ENCODE assay signal across 12 mouse cellular contexts in the genomic region with DNA sequence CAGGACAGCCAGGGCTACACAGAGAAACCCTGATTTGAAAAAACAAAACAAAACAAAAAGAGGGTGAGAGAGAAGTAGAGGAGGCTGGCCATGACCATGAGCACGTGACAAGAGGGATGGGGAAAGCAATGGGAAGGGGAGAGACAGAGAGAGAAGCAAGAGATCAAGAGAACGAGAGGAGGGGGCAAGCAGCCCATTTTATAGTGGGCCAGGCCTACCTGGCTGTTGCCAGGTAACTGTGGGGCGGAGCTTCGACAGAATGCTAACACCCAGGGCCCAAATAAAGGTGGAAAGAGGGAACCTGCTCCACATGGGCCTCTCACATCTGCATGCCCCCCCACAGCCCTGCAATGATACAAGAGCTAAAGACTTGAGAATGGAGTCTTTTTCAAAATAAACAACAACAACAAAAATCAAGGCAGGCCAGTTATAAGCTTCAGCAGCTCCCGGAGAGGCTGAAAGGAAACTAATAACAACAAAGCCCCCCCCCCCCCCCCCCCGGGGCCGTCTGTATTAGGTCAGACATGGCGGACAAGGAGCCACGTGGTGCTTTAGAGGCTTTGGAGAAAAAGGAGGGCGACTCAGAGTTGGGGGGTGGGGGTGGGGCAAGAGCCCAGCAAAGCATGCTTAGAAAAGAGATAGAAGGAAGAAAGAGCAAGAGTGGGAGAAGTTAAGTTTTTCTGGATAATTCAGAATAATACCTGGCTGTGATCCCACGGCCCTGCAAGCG. TPM values are rescaled to one million over a fixed set of nuclear protein-coding genes. Genes with fewer than 3 reads are reported as not detected.
DNase-seq lines count a peak whose midpoint lies in the region; ATAC-seq lines count a peak whose summit lies in the region.
"Had no signal": no experiment of that assay in that cellular context is flagged by ENCODE, and none has a peak within 500 bp of the region (broad histone marks: within the 10 kb centered on the region; RNA-seq: fewer than 3 reads in every experiment).

No protein-coding gene starts in this region.

- peak overlapping the region; percentile 67 for H3K9ac ChIP-seq in hindbrain, embryonic 14.5 days
- peak overlapping the region; percentile 78 for H3K9ac ChIP-seq in neural tube, embryonic 15.5 days (replicated peaks)
- H3K9ac ChIP-seq: intestine, embryonic 15.5 days had no signal

- H3K27ac ChIP-seq in embryonic facial prominence, embryonic 10.5 days (replicated peaks) = peak overlapping the region; percentile 94
- H3K27ac ChIP-seq in hindbrain, embryonic 14.5 days = peak overlapping the region; percentile 94
- H3K27ac ChIP-seq in neural tube, embryonic 15.5 days (replicated peaks) = peak overlapping the region; percentile 98

- H3K4me2 ChIP-seq in hindbrain, embryonic 14.5 days (replicated peaks) = peak overlapping the region; percentile 91
- H3K4me2 ChIP-seq in neural tube, embryonic 15.5 days = peak overlapping the region; percentile 85

- ATAC-seq in hindbrain, embryonic 14.5 days (ENCODE audit: low FRiP score) = no peak
- no peak for ATAC-seq in neural tube, embryonic 15.5 days (ENCODE audit: low FRiP score)
- ATAC-seq: intestine, embryonic 15.5 days had no signal

- no peaks in the 10 kb centered on the region for H3K9me3 ChIP-seq in embryonic facial prominence, embryonic 10.5 days
- H3K9me3 ChIP-seq in hindbrain, embryonic 14.5 days (ENCODE audit: control insufficient read depth, low read length) = no peaks in the 10 kb centered on the region
- no peaks in the 10 kb centered on the region for H3K9me3 ChIP-seq in neural tube, embryonic 15.5 days (replicated peaks)
- H3K9me3 ChIP-seq: intestine, embryonic 15.5 days had no signal

- no peaks in the 10 kb centered on the region for H3K27me3 ChIP-seq in embryonic facial prominence, embryonic 10.5 days (replicated peaks; ENCODE audit: low read depth, poor library complexity, severe bottlenecking)
- no peaks in the 10 kb centered on the region for H3K27me3 ChIP-seq in hindbrain, embryonic 14.5 days (ENCODE audit: control insufficient read depth, insufficient read depth, low read length)
- no peaks in the 10 kb centered on the region for H3K27me3 ChIP-seq in neural tube, embryonic 15.5 days (replicated peaks)
- H3K27me3 ChIP-seq: intestine, embryonic 15.5 days had no signal

- peaks cover 88% of the 10 kb centered on the region for H3K4me1 ChIP-seq in embryonic facial prominence, embryonic 10.5 days
- H3K4me1 ChIP-seq in hindbrain, embryonic 14.5 days (replicated peaks; ENCODE audit: control insufficient read depth, insufficient read depth, low read length) = peaks cover 74% of the 10 kb centered on the region
- H3K4me1 ChIP-seq in neural tube, embryonic 15.5 days = peaks cover 83% of the 10 kb centered on the region

- DNase-seq in embryo, embryonic 11 days = peak; percentile 41
- DNase-seq in embryo, embryonic 10.5 days (ENCODE audit: low spot score) = no peak
- DNase-seq in embryonic facial prominence, embryonic 10.5 days (ENCODE audit: low spot score) = peak; percentile 41
- no peak for DNase-seq in hindbrain, embryonic 14.5 days (ENCODE audit: low spot score)
- no peak for DNase-seq in urinary bladder, adult 2 months (ENCODE audit: low spot score)
- no peak for DNase-seq in testis, postnatal 14 days (ENCODE audit: low spot score)
- no peak for DNase-seq in layer of hippocampus, postnatal 14 days (ENCODE audit: low spot score in 2 of 2)
- DNase-seq: cerebellum, adult 18-20 months had no signal

- peak overlapping the region; percentile 58; the same call in 1 of the 2 replicates for H3K4me3 ChIP-seq in embryonic facial prominence, embryonic 10.5 days
- peak overlapping the region; percentile 38 for H3K4me3 ChIP-seq in hindbrain, embryonic 14.5 days (replicated peaks; ENCODE audit: low read length)
- H3K4me3 ChIP-seq in neural tube, embryonic 15.5 days (replicated peaks) = peak overlapping the region; percentile 16
- H3K4me3 ChIP-seq: intestine, embryonic 15.5 days had no signal

- no peaks in the 10 kb centered on the region for H3K36me3 ChIP-seq in embryonic facial prominence, embryonic 10.5 days (replicated peaks)
- no peaks in the 10 kb centered on the region for H3K36me3 ChIP-seq in hindbrain, embryonic 14.5 days (replicated peaks; ENCODE audit: control insufficient read depth, insufficient read depth)
- no peaks in the 10 kb centered on the region for H3K36me3 ChIP-seq in neural tube, embryonic 15.5 days
- H3K36me3 ChIP-seq: intestine, embryonic 15.5 days had no signal

- WGBS in embryonic facial prominence, embryonic 10.5 days = 29% methylated on average over 12 of the region's 12 CpGs
- 19% methylated on average over 11 of the region's 12 CpGs for WGBS in hindbrain, embryonic 14.5 days
- WGBS in neural tube, embryonic 15.5 days = 25% methylated on average over 11 of the region's 12 CpGs

RNA-seq across cellular contexts. Expression of a gene that starts 36.4 kb away (rescaled TPM):
- polyA plus RNA-seq in embryonic facial prominence, embryonic 10.5 days (2016; fragmentation: Nextera tagmentation; extraction: Ambion mirVana) = 2,739 and 2,840 TPM in 2 replicates
- polyA plus RNA-seq in hindbrain, embryonic 14.5 days (2014; fragmentation: Nextera tagmentation; extraction: Ambion mirVana) = 14,408 and 15,410 TPM in 2 replicates
- 10,639 and 13,509 TPM in 2 replicates for polyA plus RNA-seq in neural tube, embryonic 15.5 days (2015; fragmentation: Nextera tagmentation; extraction: Ambion mirVana)
- 279 and 332 TPM in 2 replicates for polyA plus RNA-seq in urinary bladder, adult 2 months (2012; rRNA removed)
- total RNA-seq in layer of hippocampus, postnatal 14 days (2021) = 1,000 to 10,000 TPM; 2,120 to 2,322 TPM

RNA-seq across cellular contexts. Expression of a gene that starts 36.5 kb away (rescaled TPM):
- not detected in 2 replicates for polyA plus RNA-seq in embryonic facial prominence, embryonic 10.5 days (2016; fragmentation: Nextera tagmentation; extraction: Ambion mirVana)
- not detected in 2 replicates for polyA plus RNA-seq in hindbrain, embryonic 14.5 days (2014; fragmentation: Nextera tagmentation; extraction: Ambion mirVana)
- polyA plus RNA-seq in neural tube, embryonic 15.5 days (2015; fragmentation: Nextera tagmentation; extraction: Ambion mirVana) = not detected in 2 replicates
- 0.30 and 0.38 TPM in 2 replicates for polyA plus RNA-seq in urinary bladder, adult 2 months (2012; rRNA removed)
- total RNA-seq in layer of hippocampus, postnatal 14 days (2021) = not detected
- total RNA-seq: gastrocnemius, adult 18-20 months had no signal
- polyA plus RNA-seq: intestine, embryonic 15.5 days; limb, embryonic 11.5 days had no signal

RNA-seq across cellular contexts. Expression of a gene that starts 39.8 kb away (rescaled TPM):
- polyA plus RNA-seq in embryonic facial prominence, embryonic 10.5 days (2016; fragmentation: Nextera tagmentation; extraction: Ambion mirVana) = 141 and 144 TPM in 2 replicates
- 21.7 and 24.2 TPM in 2 replicates for polyA plus RNA-seq in hindbrain, embryonic 14.5 days (2014; fragmentation: Nextera tagmentation; extraction: Ambion mirVana)
- polyA plus RNA-seq in neural tube, embryonic 15.5 days (2015; fragmentation: Nextera tagmentation; extraction: Ambion mirVana) = 12.4 and 52.6 TPM in 2 replicates
- polyA plus RNA-seq in urinary bladder, adult 2 months (2012; rRNA removed) = 94.8 and 129 TPM in 2 replicates
- 100 to 1,000 TPM; 119 to 162 TPM for total RNA-seq in layer of hippocampus, postnatal 14 days (2021)

RNA-seq across cellular contexts. Expression of a gene that starts 55.5 kb away (rescaled TPM):
- 2,343 and 2,408 TPM in 2 replicates for polyA plus RNA-seq in embryonic facial prominence, embryonic 10.5 days (2016; fragmentation: Nextera tagmentation; extraction: Ambion mirVana)
- polyA plus RNA-seq in hindbrain, embryonic 14.5 days (2014; fragmentation: Nextera tagmentation; extraction: Ambion mirVana) = 1,223 and 1,455 TPM in 2 replicates
- polyA plus RNA-seq in neural tube, embryonic 15.5 days (2015; fragmentation: Nextera tagmentation; extraction: Ambion mirVana) = 1,446 and 1,534 TPM in 2 replicates
- 677 and 758 TPM in 2 replicates for polyA plus RNA-seq in urinary bladder, adult 2 months (2012; rRNA removed)
- total RNA-seq in layer of hippocampus, postnatal 14 days (2021) = 100 to 1,000 TPM; 661 to 671 TPM

Comparison
In these comparisons a context has a peak if more than half of its experiments do, and no peak if none do; other contexts are left out.
1. DNase-seq: peak in embryo, embryonic 11 days (single experiment) and embryonic facial prominence, embryonic 10.5 days (single experiment); none in embryo, embryonic 10.5 days (single experiment), hindbrain, embryonic 14.5 days (single experiment), urinary bladder, adult 2 months (single experiment), testis, postnatal 14 days (single experiment) and layer of hippocampus, postnatal 14 days (0 of 2).
2. Peak in every context shown above with its lines, with median percentiles within 50 percentile points of each other: H3K27ac ChIP-seq and H3K4me3 ChIP-seq.